Mouse (Mus musculus): ENCODE data around the gene Slc39a1. TPM values are rescaled to one million over a fixed set of nuclear protein-coding genes. Genes with fewer than 3 reads are reported as not detected.
"Not testable (repeated sequence)": the region's sequence is repeated elsewhere in the genome, so short reads cannot be mapped to it uniquely, and the experiment has no call there.

Gene Slc39a1
- total RNA-seq, 2 experiments from 2014 or later: 50.5 to 51.9 TPM

GRCm38 (mm10) chr3:90289403-90289802 lies 41.4 kb downstream of the Slc39a1 start:
- intact Hi-C loops (cut with DNase I); DNase-seq (ENCODE audit: low spot score in 2 of 2): not testable (repeated sequence)

- no peak for DNase-seq (ENCODE audit: low spot score in 2 of 2)
- intact Hi-C loops (cut with DNase I): loop anchor here (5.0 kb wide), 1 partner anchor 82 kb away; no protein-coding TSS in a partner anchor
Observed at GRCm38 (mm10) chr3:90290602-90291001, 42.6 kb downstream of the Slc39a1 start.

- DNase-seq (ENCODE audit: low spot score in 2 of 2): no peak
- intact Hi-C loops (cut with DNase I): loop anchor here (5.0 kb wide), 1 partner anchor 80 kb away; no protein-coding TSS in a partner anchor
Observed at GRCm38 (mm10) chr3:90291982-90292344, 44.0 kb downstream of the Slc39a1 start.

DNA sequence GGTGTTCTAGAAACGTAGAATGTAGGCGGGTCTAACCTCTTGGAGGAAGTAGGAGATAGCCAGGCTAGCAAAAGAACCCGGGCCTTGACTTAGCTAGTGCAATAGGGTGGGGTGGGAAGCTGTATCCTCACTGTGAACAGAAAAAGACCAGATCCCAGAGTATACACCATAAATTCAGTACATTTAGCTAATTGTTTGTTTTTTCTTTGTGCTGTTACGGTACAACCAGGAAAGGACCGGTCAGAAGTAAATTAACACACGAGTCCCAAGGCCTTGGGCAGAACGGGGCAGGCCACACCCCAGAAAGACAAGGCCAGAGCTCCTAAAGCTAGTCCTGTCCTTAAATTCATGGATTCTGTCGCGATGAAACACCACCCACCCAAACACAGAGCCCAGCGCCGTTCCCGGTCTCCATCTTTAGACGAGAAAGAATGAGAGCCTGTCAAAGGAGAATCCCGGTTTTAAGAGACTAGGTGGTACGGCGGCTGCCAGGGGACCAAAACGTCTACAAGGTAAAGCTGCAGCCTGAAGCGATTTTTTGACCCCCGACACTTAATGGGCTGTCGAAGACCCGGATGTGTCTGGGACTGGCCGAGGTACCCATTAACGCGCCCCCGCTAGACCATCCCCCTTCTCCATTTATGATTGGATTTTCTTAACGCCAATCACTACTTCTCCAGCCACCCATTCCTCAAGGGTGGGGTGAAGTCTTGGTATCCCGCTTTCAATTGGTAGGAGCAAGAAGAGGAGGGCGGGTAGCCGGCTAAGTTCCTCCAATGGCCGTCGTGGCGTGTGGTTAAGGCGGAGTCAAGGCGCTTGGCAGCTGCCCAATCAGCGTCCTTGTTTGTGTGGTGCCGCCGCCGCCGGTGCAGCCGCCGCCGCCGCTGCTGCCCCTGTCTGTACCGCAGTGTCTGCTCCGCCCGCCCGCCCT lies 44.6 kb downstream of the Slc39a1 start, which contains the start of gene Gatad2b:
Gene Gatad2b (plus strand): TSS at position 834 of the 931 bp plus-strand sequence.
- intact Hi-C loops (cut with DNase I): loop anchor here (5.0 kb wide), 1 partner anchor 80 kb away; no protein-coding TSS in a partner anchor

DNA sequence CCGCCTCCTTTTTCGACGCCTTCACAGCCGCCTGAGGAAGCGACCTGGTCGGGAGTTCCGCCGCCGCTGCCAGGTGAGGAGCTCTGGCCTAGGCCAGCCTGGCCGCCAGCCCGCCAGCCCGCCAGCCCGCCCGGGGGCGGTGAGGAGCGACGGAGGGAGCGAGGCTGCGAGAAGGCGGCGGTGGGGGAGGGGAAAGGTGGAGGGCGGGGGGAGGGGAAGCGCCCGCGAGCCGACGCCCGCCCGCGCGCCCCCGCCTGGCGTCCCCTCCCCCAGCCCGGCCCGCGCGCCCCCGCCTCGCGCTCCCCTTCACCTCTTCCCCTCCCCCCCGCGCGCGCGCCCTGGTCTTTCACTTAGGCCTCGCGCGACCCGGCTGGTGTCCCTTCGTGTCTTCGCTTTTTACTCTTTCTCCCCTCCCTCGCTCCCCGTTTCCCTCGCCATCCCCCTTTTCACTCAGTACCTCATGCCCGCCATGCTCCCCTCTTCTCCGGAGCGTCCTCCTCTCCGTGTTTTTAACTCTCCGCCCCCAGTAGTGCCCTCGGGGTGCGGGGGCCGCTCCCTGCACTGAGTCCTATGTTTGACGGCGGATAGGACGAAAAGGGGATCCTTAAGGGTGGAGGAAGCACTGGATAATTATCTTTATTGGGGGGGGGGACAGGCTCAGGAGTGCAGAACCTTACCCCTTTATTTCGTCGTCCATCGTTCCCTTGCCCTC lies 45.5 kb downstream of the Slc39a1 start:
- peak; percentile 54 to 59 for DNase-seq (ENCODE audit: low spot score in 2 of 2)
- intact Hi-C loops (cut with DNase I): loop anchor here (5.0 kb wide), 1 partner anchor 79 kb away; no protein-coding TSS in a partner anchor

More for the DNA sequence above, 44.6 kb downstream of the Slc39a1 start, which contains the start of gene Gatad2b:
- peak; percentile 99 to 100 for DNase-seq (ENCODE audit: low spot score in 2 of 2)

DNA sequence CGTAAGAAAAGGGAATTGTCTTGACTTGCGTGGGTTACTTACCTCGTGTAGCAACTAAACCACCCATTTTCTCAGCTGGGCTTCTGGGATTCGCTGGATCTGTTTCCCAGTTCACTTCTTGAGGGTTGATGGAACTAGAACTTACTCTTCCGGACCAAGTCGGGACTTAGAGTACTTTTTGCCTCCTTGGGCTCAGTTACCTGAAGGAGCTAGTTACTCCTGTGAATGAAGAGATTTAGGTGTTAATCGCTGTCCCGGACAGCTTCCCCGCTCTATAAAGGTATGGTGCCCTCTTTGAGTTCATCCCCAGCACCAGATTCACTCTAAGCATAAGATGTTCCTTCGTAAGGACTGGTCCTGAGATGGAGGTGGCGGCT lies 46.1 kb downstream of the Slc39a1 start:
- intact Hi-C loops (cut with DNase I): loop anchor here (5.0 kb wide), 1 partner anchor 78 kb away; no protein-coding TSS in a partner anchor

DNA sequence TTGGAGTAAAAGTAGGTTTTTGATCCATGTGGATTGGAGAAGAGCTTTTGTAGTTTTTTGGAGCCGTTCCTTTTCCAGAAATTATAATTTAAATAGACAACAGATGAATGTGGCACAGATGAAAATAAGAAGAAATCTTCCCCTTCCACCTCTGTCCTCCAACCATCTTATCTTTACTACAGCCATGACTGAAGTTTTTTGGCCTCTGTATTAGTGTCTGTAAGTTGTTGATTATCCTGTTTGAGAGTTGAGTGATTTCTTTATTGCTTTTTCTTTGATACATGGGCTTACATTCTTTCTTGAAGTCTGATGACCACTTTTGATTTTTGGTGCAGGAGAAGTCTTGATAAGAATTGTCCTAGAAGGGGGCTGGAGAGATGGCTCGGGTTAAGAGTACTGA lies 46.7 kb downstream of the Slc39a1 start:
- no peak for DNase-seq (ENCODE audit: low spot score in 2 of 2)
- intact Hi-C loops (cut with DNase I): loop anchor here (5.0 kb wide), 2 partner anchors 43 to 78 kb away; no protein-coding TSS in a partner anchor

More for the DNA sequence above, 46.1 kb downstream of the Slc39a1 start:
- DNase-seq (ENCODE audit: low spot score in 2 of 2): peak in 1 of 2 experiments; percentile 20

Small RNAs within 50 kb of the gene (microRNA-seq; reads per million reads assigned to microRNA genes)
- gene Mir7012: 0 to 0.79 reads per million in 2 experiments

Other genes with a start within 250 kb of the Slc39a1 start
- 10 to 100 TPM; 70.6 to 76.7 TPM for gene Hax1, start 249.4 kb upstream of the Slc39a1 start, total RNA-seq (2021)
- gene 4933434E20Rik, start 196.5 kb upstream of the Slc39a1 start, total RNA-seq (2021): 10 to 100 TPM; 77.2 to 78.1 TPM
- 100 to 1,000 TPM; 191 to 205 TPM for gene Ubap2l, start 195.5 kb upstream of the Slc39a1 start, total RNA-seq (2021)
- gene Tpm3, start 175.5 kb upstream of the Slc39a1 start, total RNA-seq (2021): 100 to 1,000 TPM; 220 to 223 TPM
- under 1 TPM; 0.38 to 0.55 TPM for gene Nup210l, start 144.0 kb upstream of the Slc39a1 start, total RNA-seq (2021)
- 100 to 1,000 TPM; 647 to 683 TPM for gene Rps27, start 34.5 kb upstream of the Slc39a1 start, total RNA-seq (2021)
- gene Rab13, start 34.5 kb upstream of the Slc39a1 start, total RNA-seq (2021): 1 to 10 TPM; 5.8 to 5.9 TPM
- 10 to 100 TPM; 38.8 to 44.5 TPM for gene Jtb, start 16.6 kb upstream of the Slc39a1 start, total RNA-seq (2021)
- under 1 TPM in 1 of 2 experiments, not detected in 1; 0.23 TPM for gene Creb3l4, start 4.7 kb upstream of the Slc39a1 start, total RNA-seq (2021)
- 10 to 100 TPM; 30.5 to 31.6 TPM for gene Crtc2, start 6.0 kb downstream of the Slc39a1 start, total RNA-seq (2021)
- gene Dennd4b, start 17.0 kb downstream of the Slc39a1 start, total RNA-seq (2021): 10 to 100 TPM; 28.2 to 29.4 TPM
- 10 to 100 TPM; 89.0 to 96.0 TPM for gene Gatad2b, start 45.0 kb downstream of the Slc39a1 start, total RNA-seq (2021)
- gene Slc27a3, start 141.8 kb downstream of the Slc39a1 start, total RNA-seq (2021): 1 to 10 TPM; 5.1 to 6.2 TPM
- gene Ints3, start 185.4 kb downstream of the Slc39a1 start, total RNA-seq (2021): 10 to 100 TPM; 61.4 to 65.3 TPM
- gene Npr1, start 217.7 kb downstream of the Slc39a1 start, total RNA-seq (2021): 1 to 10 TPM; 3.4 TPM
- 10 to 100 TPM; 88.9 to 91.5 TPM for gene Ilf2, start 228.0 kb downstream of the Slc39a1 start, total RNA-seq (2021)
- gene Snapin, start 242.9 kb downstream of the Slc39a1 start, total RNA-seq (2021): 10 to 100 TPM; 44.6 to 50.7 TPM

Measured in left cerebral cortex, postnatal 14 days (tissue).